Mouse (Mus musculus): ENCODE results near the gene Pgm1.
A peak's percentile ranks its signal among the peaks of the same experiment; 100 is the strongest.

Pgm1 gene

DNA sequence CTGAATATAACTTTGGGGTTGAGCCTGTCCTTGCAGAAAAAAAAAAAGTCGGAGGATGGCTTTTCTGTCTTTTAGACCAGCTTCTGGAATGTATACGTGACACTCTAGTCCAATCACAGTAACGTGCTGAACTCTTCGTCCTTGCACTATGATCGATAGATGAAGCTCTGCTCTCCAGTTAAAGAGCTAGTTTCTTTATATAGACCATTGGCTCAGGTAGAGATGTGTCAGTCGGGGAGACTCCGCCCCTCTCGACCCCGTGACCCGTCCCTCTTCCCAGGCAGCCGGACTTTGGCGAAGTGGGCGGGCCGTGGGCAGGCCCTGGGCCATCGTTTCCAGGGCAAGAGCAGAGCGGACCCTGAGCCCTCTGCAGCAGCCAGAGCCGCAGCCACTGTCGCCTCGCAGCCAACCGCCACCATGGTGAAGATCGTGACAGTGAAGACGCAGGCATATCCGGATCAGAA is at the start of gene Pgm1:
Gene Pgm1 (plus strand): TSS at position 266 of the 464 bp plus-strand sequence.
- DNase-seq (ENCODE audit: low read depth, low spot score): peak; percentile 42

DNA sequence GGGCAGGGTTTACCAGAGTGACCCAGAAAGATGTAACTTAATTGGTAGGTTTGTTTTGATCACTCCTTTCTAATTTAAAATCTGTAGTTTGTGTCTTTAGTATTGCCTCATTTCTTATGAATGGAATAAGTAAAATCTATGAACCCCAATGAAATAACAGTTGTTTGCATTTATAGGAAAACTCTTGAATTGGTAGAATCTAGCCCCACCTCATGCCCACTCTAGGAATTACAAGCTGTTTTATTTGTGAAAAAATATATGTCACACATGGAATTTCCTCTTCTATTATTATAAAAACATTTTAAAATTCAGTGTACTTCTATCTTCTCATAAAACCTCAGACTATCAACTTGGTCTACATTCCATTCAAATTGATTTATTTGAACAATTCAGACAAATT is 47.3 kb upstream of the Pgm1 start:
- DNase-seq (ENCODE audit: low read depth, low spot score): no peak

- no peak for DNase-seq (ENCODE audit: low read depth, low spot score)
Observed at GRCm38 (mm10) chr4:99882405-99882804, 46.8 kb upstream of the Pgm1 start.

DNA sequence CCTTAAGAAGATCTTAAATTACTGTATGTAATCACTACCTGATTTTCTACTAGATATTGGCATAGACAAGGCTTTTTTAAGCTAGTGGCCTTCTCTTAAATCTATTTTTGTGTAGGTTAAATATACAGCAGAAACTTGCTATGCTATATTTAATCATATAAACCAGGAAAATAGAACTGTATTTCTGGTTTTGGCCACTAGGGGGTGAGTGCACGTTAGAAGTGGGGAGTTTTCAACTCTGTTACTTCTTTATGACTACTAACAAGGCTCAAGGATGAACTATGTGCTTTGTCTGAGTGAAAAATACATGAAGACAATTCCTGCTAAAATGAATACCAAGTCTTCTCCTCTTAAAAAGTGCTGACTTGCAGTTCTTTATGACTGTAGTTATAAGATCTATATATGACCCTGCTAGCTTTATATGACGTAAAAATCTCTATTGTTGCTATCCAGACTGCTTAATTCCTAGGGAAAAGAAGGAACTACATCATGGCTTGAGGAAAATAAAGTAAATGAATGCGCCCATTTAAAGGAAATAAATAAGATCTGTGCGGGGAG is 15.2 kb upstream of the Pgm1 start:
- DNase-seq (ENCODE audit: low read depth, low spot score): no peak

GRCm38 (mm10) chr4:99926380-99926779 is 2.8 kb upstream of the Pgm1 start:
- no peak for DNase-seq (ENCODE audit: low read depth, low spot score)

DNA sequence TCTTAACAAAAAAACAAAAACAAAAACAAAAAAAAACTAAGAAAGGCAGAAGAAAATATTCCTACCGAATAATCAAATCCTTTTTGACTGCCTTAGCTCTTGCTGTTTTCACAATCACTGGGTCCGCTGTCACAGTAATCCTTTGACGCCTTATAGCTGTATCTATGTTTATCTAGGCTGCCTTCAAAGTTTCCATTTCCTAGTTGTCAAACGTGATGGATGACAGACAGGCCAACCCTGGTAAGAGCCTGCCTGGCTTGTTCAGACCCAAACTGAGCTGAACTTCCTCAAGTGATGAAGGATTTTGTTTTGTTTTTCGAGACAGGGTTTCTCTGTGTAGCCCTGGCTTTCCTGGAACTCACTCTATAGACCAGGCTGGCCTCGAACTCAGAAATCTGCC is 693 bp upstream of the Pgm1 start:
- no peak for DNase-seq (ENCODE audit: low read depth, low spot score)

- peak; percentile 54 for DNase-seq (ENCODE audit: low read depth, low spot score)
Observed at GRCm38 (mm10) chr4:99929613-99930517, 651 bp downstream of the Pgm1 start, which contains the start of gene Itgb3bp. Itgb3bp (minus strand) TSS chr4:99929813.

- no peak for DNase-seq (ENCODE audit: low read depth, low spot score)
Observed at GRCm38 (mm10) chr4:99930518-99931239, 1.5 kb downstream of the Pgm1 start.

DNA sequence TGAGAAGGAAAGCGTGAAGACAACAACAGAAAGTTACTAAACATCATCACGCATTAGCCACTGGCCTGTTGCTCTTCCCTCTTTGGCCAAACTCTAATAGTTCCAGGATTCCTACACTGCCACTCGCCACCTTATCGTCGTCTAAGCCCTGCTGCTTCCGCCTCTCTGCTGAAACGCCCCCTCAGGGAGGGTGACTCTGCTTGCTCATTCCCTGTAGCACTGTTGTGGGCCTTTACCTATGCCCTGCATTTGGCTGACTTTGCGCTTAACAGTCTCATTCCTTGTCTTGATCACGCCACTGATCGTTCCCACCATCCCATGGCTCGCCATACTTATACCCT is 2.0 kb downstream of the Pgm1 start:
- DNase-seq (ENCODE audit: low read depth, low spot score): no peak

DNA sequence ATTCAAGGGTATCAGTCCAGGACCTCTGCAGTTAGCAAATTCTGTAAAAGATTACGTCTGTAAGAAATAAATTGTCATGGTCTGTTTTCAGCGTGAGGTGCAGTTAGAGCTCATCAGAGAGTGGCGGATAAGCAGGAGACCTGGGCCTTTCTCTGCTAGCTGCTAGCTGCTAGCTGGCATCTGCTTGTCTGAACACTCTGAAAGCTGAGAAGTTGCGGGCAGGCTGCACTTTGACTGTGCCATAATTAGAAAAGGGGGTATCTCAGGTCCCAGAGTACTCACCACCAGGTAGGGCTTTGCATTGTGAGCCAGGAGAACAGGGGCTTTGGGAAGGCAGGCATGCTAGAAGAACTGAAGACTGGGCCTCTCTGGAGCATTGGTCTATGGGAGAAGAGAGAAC is 2.6 kb downstream of the Pgm1 start:
- DNase-seq (ENCODE audit: low read depth, low spot score): no peak

- DNase-seq (ENCODE audit: low read depth, low spot score): no peak
Observed at GRCm38 (mm10) chr4:99934859-99935258, 5.6 kb downstream of the Pgm1 start.

- DNase-seq (ENCODE audit: low read depth, low spot score): no peak
Observed at GRCm38 (mm10) chr4:99936278-99936677, 7.1 kb downstream of the Pgm1 start.

DNA sequence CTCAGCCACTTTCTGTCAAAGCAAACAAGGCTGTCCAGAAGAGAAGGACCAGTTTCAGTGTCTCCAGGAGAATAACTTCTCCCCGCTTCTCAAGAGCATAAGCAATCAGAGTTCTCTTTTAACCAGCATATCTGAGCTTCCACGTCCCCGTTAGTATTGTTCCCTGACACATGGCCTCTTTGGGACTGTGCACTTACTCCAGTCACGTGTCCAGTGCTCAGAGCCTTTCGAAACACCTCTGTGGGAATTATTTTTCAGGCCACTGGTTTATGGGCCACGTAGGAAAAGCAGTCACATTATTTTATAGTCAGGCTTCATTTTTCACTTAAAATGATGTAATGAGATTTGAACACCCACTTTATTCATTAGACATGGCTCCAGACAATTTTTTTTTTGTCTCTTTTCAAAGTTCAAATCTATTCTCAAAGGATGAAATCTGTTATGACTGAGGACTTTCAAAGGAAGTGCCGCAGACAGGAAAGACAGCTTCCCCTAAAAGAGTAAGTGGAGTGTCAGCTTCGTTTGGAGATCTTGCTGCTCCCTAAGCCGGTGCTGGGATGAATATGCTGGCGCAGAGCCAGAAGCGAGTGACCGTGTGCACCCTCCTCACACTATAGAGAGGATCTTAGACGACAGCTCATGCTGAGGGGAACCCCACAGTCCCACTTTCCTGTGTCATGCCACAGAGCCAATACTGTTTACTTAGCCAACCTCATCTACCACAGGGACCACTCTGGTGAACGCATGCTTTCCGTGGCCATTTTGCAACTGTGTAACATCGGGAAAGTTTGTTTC is 10.7 kb downstream of the Pgm1 start:
- DNase-seq (ENCODE audit: low read depth, low spot score): no peak

DNA sequence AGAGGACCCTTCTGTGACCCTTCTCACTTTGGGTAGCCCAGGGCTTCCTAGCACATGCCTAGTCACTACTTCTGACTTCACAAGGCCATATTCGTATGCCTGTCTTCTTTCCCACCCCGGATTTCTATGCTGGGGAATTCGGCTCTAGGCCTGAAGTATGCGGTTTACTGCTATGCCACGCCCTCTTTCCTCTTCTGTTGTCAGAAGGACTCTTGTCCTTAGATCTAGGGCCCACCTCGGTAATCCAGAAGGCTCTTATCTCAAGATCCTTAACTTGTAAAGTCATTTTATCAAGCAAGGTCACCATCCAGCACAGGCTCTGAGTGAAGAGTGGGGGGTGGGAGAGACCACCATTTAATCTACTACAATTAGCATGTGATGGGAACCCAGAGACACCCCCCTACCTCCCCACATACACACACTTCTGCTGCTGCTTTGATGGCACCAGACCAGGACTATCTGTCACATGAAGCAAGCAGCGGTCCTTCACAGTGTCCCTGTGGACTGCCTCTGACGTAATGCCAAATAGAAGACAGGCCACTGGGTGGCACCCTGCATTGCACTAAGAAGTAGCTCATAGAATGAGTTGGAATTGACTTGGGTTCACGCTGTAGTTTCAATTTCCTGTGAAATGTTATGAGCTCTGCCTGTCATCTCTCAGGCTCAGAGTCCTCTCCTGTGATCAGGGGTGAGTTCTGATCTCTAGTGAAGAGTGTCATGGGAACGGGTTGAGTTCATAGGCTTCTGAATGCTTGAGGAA is 12.6 kb downstream of the Pgm1 start:
- DNase-seq (ENCODE audit: low read depth, low spot score): no peak

GRCm38 (mm10) chr4:99944606-99945005 is 15.4 kb downstream of the Pgm1 start:
- DNase-seq (ENCODE audit: low read depth, low spot score): no peak

DNA sequence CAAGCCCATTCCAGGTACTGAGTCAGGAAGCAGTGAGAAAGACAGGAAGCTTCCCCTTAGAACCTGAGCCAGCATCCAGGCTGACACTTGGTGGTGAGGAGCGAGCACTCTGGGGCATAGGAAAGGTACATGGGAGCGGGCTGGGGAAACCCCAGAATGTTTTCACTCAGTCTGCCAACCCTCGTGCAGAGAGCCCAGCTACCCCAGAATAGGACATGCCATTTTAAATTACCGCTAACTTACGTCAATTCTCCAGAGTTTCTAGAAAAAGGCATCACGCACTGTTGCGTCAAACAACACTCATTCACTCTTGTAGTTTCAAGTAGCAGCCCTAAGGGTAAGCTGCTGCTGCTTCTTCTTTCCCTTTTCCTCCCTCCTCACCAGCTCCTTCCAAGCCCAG is 15.8 kb downstream of the Pgm1 start:
- no peak for DNase-seq (ENCODE audit: low read depth, low spot score)

DNA sequence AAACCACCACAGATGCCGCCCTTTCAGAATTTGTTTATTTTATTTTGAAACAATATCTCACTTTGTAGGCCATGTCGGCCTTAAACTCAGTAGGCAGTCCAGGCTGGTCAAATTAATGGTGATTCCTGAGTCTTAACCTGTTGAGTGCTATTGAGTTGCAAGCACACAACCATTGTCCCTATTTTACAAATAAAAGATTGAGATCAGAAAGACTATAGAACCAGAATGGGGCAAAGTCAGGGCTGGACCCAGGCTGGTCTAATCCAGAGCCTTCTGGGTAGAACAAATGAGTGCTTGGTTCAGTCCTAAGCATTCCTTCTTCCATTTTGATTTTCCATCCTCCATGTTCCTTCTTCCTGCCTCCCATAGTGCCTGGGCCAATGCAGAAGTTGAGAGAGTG is 17.3 kb downstream of the Pgm1 start:
- DNase-seq (ENCODE audit: low read depth, low spot score): no peak

DNA sequence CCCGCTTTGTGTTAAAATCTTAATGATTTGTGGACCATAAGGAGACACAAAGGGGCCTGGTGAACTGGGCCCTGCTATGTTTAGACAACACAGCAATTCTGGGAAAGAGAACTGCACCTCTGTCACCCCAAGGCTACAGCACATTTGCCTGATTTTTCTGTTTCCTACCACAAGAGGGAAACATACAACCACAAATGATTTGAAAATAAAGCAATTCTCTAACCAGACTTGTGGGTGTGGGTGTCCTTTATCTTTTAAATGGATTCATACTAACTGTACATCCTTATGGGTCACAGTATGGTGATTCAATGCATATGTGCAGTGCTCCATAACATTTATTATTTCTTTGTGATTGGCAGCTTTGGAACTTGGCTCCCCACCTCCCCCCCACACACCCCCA is 18.0 kb downstream of the Pgm1 start:
- peak; percentile 41 for DNase-seq (ENCODE audit: low read depth, low spot score)

DNA sequence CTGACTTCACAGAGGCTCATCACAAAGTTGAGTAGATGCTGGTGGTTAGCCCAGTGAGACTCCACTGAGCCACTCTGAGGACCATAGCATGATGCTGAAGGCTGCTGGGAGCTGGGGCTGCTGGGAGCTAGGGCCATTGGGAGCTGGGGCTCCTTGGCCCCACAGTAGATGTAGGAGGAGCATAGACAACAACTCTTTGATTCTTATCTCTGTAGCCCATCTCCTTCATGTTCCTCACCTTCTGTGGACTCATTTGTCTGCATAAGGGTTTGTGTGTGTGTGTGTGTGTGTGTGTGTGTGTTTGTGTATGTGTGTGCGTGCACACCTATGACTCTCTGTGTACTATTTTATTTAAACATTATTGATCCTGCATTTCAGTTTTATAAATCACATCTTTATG is 18.7 kb downstream of the Pgm1 start:
- DNase-seq (ENCODE audit: low read depth, low spot score): no peak

GRCm38 (mm10) chr4:99953904-99954303 is 24.7 kb downstream of the Pgm1 start:
- no peak for DNase-seq (ENCODE audit: low read depth, low spot score)

- no peak for DNase-seq (ENCODE audit: low read depth, low spot score)
Observed at GRCm38 (mm10) chr4:99955396-99955795, 26.2 kb downstream of the Pgm1 start.

Measured in retina, postnatal 7 days (tissue).